Mouse (Mus musculus) bone marrow macrophage, adult 2 months (primary cell): ENCODE measurements at regions not wholly inside any gene's neighbourhood (a gene's known extent, or its start where the extent isn't known, plus 50 kb on each side); places are given as distances from the start of the nearest gene placed in this dataset.

Source experiments
- H3K27ac ChIP-seq: 2 replicates; pipeline ENCODE4 v1.5.1; 2012; ENCODE audit warnings: low read depth, low read length; ENCODE audit not compliant: insufficient read depth
- H3K4me1 ChIP-seq: 2 replicates; pipeline ENCODE4 v1.6.1; 2012; ENCODE audit warnings: low read length; ENCODE audit not compliant: control insufficient read depth, insufficient read depth
- H3K4me3 ChIP-seq: 2 replicates; pipeline ENCODE4 v1.5.1; 2012; ENCODE audit warnings: mild to moderate bottlenecking, low read length, moderate library complexity; ENCODE audit not compliant: insufficient read depth
- CTCF ChIP-seq: IDR thresholded peaks from 2 replicates; pipeline ENCODE4 v1.5.1; 2012; ENCODE audit warnings: low read depth, mild to moderate bottlenecking, low read length, moderate library complexity
- POLR2A ChIP-seq: IDR thresholded peaks from 2 replicates; pipeline ENCODE4 v1.6.1; 2012; ENCODE audit warnings: mild to moderate bottlenecking, low read depth, low read length, borderline replicate concordance

DNA sequence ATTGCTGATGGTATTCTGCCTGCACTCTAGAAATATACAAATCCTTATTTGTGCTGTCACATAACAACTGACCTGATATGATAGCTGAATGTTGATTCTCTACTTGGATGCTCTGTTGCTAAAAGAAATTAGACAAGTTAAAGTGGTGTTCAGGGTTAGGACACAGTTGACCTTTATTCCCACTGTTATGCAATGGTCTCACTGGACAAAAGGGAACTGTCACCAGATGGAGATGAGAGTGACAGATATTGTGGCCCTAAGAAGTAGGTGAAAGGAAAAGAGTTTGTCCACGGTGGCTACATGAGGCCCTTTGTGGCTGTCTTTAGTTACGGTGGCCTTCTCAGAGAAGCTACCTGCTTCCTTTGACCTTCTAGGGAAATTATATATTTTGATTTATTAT, 247.9 kb upstream of the Prdm1 start:
- TF ChIP-seq POLR2A: no peak
- TF ChIP-seq CTCF: no peak
- Histone ChIP-seq H3K4me3 (no peak overlapping the region), H3K27ac (no peak overlapping the region), H3K4me1 (peaks cover 8% of the 10 kb centered on the region)

DNA sequence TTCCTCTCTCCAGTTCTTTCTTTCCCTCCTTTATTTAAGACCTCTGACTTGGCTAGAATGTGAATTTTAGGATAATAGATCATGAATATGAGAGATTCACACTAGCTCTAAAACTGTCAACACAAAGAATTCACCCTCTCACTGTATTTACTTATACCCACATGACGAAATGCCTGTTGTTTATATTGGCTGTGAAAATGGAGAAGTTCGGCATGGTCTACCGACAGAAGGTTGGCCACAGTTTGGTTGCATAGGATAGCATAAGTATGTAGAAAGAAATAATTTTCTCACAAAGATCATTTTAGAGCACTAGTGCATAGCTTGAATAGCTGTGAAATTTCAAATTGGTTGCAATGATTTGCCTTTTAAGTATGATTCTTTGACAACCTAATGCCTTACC, 237.2 kb upstream of the Prdm1 start:
- no peak for TF ChIP-seq POLR2A
- no peak for TF ChIP-seq CTCF
- H3K27ac ChIP-seq: no peak overlapping the region
- H3K4me1 ChIP-seq: peaks cover 2% of the 10 kb centered on the region; the same call in 1 of the 2 replicates
- no peak overlapping the region for H3K4me3 ChIP-seq

DNA sequence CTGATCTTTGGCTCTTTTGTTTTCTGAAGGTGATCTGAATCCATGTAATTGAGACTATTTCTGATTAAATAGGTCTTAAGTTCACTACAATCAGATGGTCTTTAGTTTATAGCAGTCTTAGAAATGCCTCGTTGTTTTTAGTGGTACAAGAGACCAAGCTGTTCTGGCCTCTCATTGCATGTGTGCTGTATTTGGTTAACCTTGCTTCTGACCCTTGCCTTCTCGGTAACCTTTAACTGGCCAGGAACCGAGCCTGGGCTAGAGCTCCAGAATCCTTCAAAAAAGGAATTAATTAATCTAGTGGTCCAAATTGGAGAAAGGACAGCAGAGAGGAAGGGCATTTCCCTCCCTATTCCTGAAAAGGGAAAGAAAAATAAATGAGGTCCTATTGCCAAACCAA, 234.8 kb upstream of the Prdm1 start:
- H3K4me1 ChIP-seq: no peaks in the 10 kb centered on the region
- TF ChIP-seq POLR2A (no peak), CTCF (no peak)
- H3K27ac ChIP-seq: no peak overlapping the region
- no peak overlapping the region for H3K4me3 ChIP-seq

DNA sequence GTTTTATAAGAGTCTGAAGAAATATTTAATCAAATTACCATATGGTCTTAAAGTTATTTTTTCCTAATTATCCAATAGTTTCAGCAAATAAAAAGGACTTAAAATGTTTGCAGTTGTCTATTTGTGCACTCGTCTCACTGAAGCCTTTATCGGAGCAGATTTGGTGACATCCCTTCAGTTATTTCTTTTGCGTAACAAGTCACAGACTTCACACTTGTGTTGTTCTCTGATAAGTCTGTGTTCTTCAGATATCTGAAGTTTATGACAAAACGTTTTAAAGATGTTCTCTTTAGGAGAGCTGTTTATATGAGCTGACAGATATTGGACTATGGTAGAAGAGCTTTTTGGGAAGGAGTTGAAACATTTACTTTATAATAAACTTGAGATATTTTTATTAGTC, 233.8 kb upstream of the Prdm1 start:
- no peak overlapping the region for H3K4me3 ChIP-seq
- no peak for TF ChIP-seq POLR2A
- TF ChIP-seq CTCF: no peak
- no peaks in the 10 kb centered on the region for H3K4me1 ChIP-seq
- no peak overlapping the region for H3K27ac ChIP-seq

DNA sequence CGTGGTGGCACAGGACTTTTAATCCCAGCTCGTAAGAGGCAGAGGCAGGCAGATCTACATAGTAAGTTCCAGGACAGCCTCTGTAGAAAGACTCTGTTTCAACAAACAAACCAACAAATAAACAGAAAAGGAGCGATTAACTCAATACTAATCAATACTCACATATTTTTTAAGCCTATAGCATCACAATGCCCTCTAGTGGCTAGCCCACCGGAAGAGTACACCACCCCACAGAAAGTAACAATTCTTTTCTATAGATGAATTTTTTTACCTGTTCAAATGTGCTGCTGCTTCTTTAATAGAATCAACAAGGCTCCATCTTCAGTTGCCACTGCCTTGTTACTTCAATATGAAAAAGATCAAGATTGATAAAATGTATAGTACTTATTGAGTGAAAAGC, 233.0 kb upstream of the Prdm1 start:
- Histone ChIP-seq H3K4me1 (no peaks in the 10 kb centered on the region), H3K27ac (no peak overlapping the region), H3K4me3 (no peak overlapping the region)
- TF ChIP-seq POLR2A (no peak), CTCF (no peak)

DNA sequence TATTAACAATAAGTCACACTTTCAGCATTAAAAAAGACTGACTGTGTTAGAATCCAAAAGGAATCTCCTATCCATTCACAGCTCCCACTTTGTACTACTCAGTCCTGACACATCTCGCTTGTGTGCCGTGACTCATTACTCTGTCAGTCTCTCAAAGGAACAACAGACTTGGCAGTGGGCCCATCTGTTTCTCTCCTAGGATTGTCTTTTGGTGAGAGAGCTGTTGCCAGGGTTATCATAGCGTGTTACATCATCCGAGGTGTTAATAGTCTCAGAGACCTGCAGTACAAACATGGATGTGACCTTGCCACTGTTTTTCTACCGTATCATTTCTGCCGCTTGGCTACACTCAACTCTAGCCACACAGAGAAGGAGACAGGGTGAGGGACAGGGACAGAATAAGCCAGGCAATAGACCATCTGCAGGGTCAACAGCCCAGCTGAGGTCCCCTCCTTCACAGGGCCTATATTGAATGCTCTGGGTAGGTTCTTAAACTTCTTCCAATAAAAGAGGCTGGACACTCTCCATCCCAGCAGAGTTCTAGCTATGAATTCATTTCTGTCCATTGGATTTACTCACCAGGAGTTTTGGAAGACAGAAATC, 227.2 kb upstream of the Prdm1 start:
- Histone ChIP-seq H3K27ac (no peak overlapping the region), H3K4me1 (0 out of 2 replicates have a peak, but pooled peaks cover 3% of the 10 kb centered on the region)
- TF ChIP-seq POLR2A: no peak
- no peak for TF ChIP-seq CTCF

DNA sequence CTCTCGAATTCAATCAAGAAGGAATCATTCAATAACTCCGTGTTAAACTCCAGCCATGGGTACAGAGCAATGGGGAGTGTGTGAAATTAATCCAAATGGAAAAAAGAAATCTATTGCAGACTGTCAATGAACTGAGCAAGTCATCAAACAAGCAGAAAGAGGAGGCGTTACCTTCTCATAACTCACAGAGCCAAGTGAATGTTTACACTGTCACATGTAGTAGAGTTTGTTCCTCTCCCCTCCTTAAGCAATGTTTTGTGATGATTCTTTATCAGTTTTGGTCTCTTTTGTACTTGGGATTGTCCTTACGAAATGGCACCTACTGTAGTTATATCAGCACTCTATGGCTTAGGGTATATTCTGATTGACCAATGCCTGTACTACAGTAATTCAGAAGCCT, 226.6 kb upstream of the Prdm1 start:
- Histone ChIP-seq H3K4me3 (no peak overlapping the region), H3K4me1 (0 out of 2 replicates have a peak, but pooled peaks cover 3% of the 10 kb centered on the region), H3K27ac (no peak overlapping the region)
- TF ChIP-seq POLR2A (no peak), CTCF (no peak)

More for the DNA sequence above, 227.2 kb upstream of the Prdm1 start:
- no peak overlapping the region for H3K4me3 ChIP-seq

DNA sequence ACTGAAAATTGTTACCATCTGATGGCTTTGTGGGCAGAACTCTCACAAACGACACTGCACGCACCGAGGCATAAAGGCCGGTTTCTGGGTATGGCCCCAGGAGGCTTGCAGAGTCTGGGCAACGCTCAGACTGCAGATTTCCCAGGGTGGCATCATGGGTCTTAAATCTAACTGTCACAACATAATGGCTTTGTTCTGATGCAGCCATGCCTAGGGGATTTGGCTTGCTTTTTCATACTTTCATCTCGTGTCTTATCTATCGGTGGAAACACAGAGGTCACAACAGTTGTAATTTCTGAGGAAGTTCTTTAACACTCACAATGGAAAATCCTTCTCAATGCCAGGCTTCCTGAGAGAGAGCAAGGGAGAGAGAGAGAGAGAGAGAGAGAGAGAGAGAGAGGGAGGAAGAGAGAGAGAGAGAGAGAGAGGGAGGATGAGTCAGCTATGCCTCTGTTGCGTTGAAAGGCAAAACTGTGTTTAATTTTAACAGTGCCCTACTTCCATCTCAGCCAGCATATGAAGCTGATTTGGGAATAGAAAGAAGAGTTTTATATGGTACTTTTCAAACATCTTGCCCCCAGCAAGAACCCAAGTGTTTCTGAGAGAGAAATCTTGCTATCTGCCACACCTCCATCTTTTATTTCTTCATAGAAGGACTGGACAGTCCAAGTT, 224.6 kb upstream of the Prdm1 start:
- H3K4me1 ChIP-seq: 0 out of 2 replicates have a peak, but pooled peaks cover 3% of the 10 kb centered on the region
- no peak for TF ChIP-seq CTCF
- no peak for TF ChIP-seq POLR2A
- no peak overlapping the region for H3K27ac ChIP-seq
- no peak overlapping the region for H3K4me3 ChIP-seq

DNA sequence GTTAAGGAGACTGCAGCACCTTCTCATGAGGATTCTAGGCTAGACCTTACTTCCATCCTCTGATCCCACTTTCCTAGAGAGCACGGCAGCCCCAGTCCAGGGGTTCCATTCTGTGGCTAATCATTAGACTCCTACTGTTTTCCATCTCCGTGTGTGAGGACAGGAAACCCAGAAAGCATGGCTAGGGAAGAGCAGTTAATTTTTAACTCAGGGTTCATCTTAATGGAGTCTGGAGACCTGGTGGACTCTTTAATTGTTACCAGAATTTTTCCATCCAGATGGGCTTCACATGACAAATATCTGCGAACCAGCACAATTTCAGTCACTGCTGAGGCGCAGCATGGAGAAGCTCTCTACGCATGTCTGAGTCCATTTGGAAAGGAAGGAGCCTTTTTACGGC, 222.8 kb upstream of the Prdm1 start:
- TF ChIP-seq CTCF: no peak
- no peak for TF ChIP-seq POLR2A
- Histone ChIP-seq H3K4me3 (no peak overlapping the region), H3K4me1 (0 out of 2 replicates have a peak, but pooled peaks cover 3% of the 10 kb centered on the region), H3K27ac (no peak overlapping the region)

DNA sequence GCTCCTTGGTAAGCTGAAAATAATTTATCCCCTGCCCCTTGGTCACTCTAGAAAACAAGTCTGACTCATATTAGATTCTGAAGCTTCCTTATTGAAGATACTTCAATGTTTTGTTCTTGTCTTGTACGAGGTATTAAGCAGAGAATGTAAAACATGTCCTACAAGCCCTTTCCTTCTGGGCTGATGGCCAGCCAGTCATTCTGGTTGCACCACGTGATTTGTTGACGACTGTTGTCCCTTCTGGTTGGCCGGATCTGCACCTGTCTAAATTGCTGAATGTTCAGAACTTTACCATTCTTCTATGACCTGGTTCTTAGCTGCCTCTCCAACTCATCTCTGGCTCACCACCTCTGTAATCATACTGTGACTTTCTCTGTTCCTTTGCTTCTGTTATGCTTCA, 220.9 kb upstream of the Prdm1 start:
- Histone ChIP-seq H3K4me1 (no peaks in the 10 kb centered on the region), H3K4me3 (no peak overlapping the region), H3K27ac (no peak overlapping the region)
- no peak for TF ChIP-seq POLR2A
- no peak for TF ChIP-seq CTCF
